Mouse (Mus musculus) intestine, embryonic 16.5 days (tissue): ENCODE results near the gene Kif5a. TPM values are rescaled to one million over a fixed set of nuclear protein-coding genes. Genes with fewer than 3 reads are reported as not detected.

Experiments used
- ATAC-seq: fragments of 200-750 bp; cut with Nextera tagmentation; 2 replicates; pipeline ENCODE4 v1.8.0; 2017; ENCODE audit warnings: moderate TSS enrichment, moderate library complexity
- H3K27ac ChIP-seq: fragments of 300-500 bp; sonication (generic); 2 replicates; pipeline ENCODE4 v1.5.1; 2014; ENCODE audit warnings: mild to moderate bottlenecking, low read length
- H3K27me3 ChIP-seq: fragments of 300-500 bp; sonication (generic); replicated peaks from 2 replicates; pipeline ENCODE4 v1.6.1; 2014; ENCODE audit warnings: low read length, control low read depth, mixed read lengths; ENCODE audit not compliant: control insufficient read depth, insufficient read depth
- H3K36me3 ChIP-seq: fragments of 300-500 bp; sonication (generic); 2 replicates; pipeline ENCODE4 v1.6.1; 2014; ENCODE audit warnings: low read length, control low read depth; ENCODE audit not compliant: control insufficient read depth, insufficient read depth
- H3K4me1 ChIP-seq: fragments of 300-500 bp; sonication (generic); 2 replicates; pipeline ENCODE4 v1.6.1; 2014; ENCODE audit warnings: low read length, control low read depth, mixed read lengths; ENCODE audit not compliant: control insufficient read depth, insufficient read depth
- H3K4me2 ChIP-seq: fragments of 300-500 bp; sonication (generic); 2 replicates; pipeline ENCODE4 v1.6.1; 2014; ENCODE audit warnings: low read depth, low read length, control low read depth
- H3K4me3 ChIP-seq: fragments of 300-500 bp; sonication (generic); 2 replicates; pipeline ENCODE4 v1.5.1; 2014; ENCODE audit warnings: mild to moderate bottlenecking, low read length
- H3K9ac ChIP-seq: fragments of 300-500 bp; sonication (generic); 2 replicates; pipeline ENCODE4 v1.6.1; 2014; ENCODE audit warnings: low read depth, low read length
- H3K9me3 ChIP-seq: fragments of 300-500 bp; sonication (generic); 2 replicates; pipeline ENCODE4 v1.6.1; 2016; ENCODE audit warnings: low read length, control low read depth; ENCODE audit not compliant: control insufficient read depth
- WGBS: fragments of 180-500 bp; shearing (Covaris S2); extraction: QIAGEN DNeasy Blood & Tissue Kit; methylation state at CpG from one replicate; pipeline ENCODE4 v1.1.7; 2014; 5-methylcytosine and 5-hydroxymethylcytosine counted together
- polyA plus RNA-seq: library from polyadenylated mRNA; unstranded; fragments of >200 nt; fragmentation: Nextera tagmentation; extraction: Ambion mirVana; gene quantifications from 2 replicates; pipeline ENCODE4 v1.2.1, GENCODE M21; 2015

Gene Kif5a
- polyA plus RNA-seq, 1 experiment from 2014 or later: 5.2 TPM

DNA sequence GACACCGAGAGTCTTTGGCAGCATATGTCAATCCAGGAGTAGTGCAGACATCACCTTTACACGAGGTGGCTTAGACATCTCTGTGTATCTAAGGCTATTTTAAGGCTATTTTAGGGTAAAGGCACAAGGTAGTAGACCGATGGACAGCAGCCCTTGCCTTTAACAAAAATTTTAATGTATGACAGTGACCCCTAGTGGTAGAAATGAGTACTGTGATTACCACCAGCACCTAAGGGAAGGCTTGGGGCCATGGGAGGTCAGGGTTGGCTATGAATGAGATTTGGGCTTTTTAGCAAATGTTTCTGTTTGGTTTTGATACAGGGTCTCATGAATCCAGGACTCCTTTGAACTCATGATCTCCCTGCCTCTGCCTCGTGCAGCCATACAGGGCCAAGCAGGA is 34.3 kb downstream of the Kif5a start:
- ATAC-seq: peak; percentile 57; the same call in 1 of the 2 replicates
- WGBS: 21% methylated on average over 4 of the region's 4 CpGs
- H3K36me3 ChIP-seq: no peaks in the 10 kb centered on the region
- H3K4me3 ChIP-seq: no peak overlapping the region
- H3K4me1 ChIP-seq: no peaks in the 10 kb centered on the region
- 0 out of 2 replicates have a peak, but pooled peaks cover 2% of the 10 kb centered on the region for H3K27me3 ChIP-seq
- no peak overlapping the region for H3K27ac ChIP-seq
- H3K9me3 ChIP-seq: no peaks in the 10 kb centered on the region
- H3K9ac ChIP-seq: no peak overlapping the region
- no peak overlapping the region for H3K4me2 ChIP-seq

DNA sequence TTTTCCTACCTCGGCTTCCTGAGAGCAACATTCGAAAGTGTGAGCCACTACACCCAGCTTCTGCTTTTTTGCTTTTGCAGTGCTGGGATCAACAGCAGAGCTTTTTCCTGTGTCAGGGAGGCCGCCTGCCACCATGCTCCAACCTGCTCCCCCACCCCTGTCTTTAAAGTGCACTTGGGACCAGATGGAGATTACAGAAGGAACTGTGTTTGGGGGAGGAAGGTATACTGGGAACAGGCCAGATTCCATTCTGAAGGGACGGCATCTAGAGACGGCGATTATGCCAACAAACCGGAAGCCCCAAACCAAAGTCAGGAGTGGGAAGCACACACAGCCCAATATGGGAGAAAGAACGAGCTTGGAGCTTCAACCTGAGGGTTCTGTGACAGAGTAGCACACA is 36.0 kb downstream of the Kif5a start:
- no peak for ATAC-seq
- Histone ChIP-seq H3K4me1 (no peaks in the 10 kb centered on the region), H3K9me3 (no peaks in the 10 kb centered on the region), H3K36me3 (no peaks in the 10 kb centered on the region), H3K27ac (no peak overlapping the region), H3K27me3 (0 out of 2 replicates have a peak, but pooled peaks cover 2% of the 10 kb centered on the region), H3K4me2 (no peak overlapping the region), H3K9ac (no peak overlapping the region), H3K4me3 (no peak overlapping the region)
- 85% methylated on average over 8 of the region's 8 CpGs for WGBS

DNA sequence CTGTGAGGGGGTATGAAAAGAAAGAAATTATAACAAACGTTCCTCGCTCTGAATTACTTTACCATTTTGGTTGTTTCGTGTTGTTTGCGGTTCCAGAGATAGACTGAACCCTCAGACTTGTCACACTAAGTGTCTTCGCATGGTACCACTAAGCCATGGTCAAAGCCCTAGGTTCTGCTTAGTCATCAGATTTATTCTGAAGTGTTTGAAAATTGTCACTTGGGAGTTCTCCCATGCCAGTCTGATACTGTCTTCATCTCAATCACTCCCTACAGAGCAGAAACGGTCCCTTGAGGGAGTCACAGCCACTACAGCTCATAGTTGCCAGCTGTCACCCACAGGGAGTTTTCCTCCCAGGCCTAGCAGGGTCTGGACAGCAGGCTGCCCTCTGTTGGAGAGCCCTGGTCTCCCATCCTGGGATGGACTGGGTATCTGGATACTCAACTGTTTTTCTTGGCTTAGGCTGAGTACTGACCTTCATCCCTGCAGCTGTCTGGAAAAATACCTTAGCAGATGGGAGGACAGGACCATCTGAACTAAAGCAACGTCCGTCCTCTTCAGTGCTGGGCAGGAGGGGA is 36.7 kb downstream of the Kif5a start:
- no peak for ATAC-seq
- WGBS: 70% methylated on average over 8 of the region's 8 CpGs
- no peak overlapping the region for H3K4me2 ChIP-seq
- H3K9ac ChIP-seq: no peak overlapping the region
- H3K27me3 ChIP-seq: 0 out of 2 replicates have a peak, but pooled peaks cover 2% of the 10 kb centered on the region
- H3K27ac ChIP-seq: no peak overlapping the region
- no peaks in the 10 kb centered on the region for H3K36me3 ChIP-seq
- no peaks in the 10 kb centered on the region for H3K4me1 ChIP-seq
- H3K4me3 ChIP-seq: no peak overlapping the region
- no peaks in the 10 kb centered on the region for H3K9me3 ChIP-seq

DNA sequence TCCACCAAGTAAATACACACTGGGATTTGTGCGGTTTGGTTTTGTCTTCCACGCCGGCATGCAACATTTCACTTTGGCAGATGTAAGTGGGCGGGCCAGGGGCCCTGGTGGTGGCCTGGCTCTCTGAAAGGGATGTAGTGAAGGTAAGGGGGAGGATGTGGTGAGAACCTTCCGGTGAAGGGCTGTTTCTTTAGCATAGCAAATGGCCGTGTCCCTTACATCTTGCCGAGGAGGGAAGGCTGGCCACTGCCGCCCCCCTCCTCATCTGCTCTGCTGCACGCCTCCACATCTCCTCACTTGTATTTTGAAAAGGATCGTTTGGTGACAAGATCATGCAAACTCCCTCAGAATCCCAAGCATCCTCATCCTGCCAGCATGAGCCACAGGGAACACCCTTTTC is 37.4 kb downstream of the Kif5a start:
- Histone ChIP-seq H3K27me3 (0 out of 2 replicates have a peak, but pooled peaks cover 2% of the 10 kb centered on the region), H3K4me1 (no peaks in the 10 kb centered on the region), H3K4me2 (no peak overlapping the region), H3K9me3 (no peaks in the 10 kb centered on the region), H3K4me3 (no peak overlapping the region), H3K27ac (no peak overlapping the region), H3K36me3 (no peaks in the 10 kb centered on the region), H3K9ac (no peak overlapping the region)
- no peak for ATAC-seq
- WGBS: 30% methylated on average over 10 of the region's 10 CpGs

DNA sequence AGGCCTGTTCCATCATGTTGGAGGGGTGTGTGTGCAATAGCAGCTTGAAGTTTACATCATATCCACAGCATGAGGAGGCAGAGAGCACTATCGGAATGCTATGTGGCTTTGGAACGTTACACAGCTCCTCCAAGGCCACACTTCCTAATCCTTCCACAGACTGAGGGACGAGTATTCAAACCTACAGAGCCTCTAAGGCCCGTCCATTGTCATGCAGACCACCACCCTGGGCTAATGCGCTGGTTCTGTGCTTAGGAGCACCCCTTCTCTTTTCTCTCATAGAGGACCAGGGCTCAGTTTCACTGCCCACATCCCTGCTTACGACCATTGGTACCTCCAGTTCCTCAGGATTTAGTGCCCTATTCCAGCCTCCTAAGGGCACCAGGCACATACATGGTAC is 37.9 kb downstream of the Kif5a start:
- Histone ChIP-seq H3K27ac (no peak overlapping the region), H3K4me1 (no peaks in the 10 kb centered on the region), H3K9ac (no peak overlapping the region), H3K27me3 (0 out of 2 replicates have a peak, but pooled peaks cover 2% of the 10 kb centered on the region), H3K4me2 (no peak overlapping the region), H3K36me3 (no peaks in the 10 kb centered on the region), H3K9me3 (0 out of 2 replicates have a peak, but pooled peaks cover 2% of the 10 kb centered on the region), H3K4me3 (no peak overlapping the region)
- no peak for ATAC-seq
- WGBS: 53% methylated on average over 6 of the region's 6 CpGs

DNA sequence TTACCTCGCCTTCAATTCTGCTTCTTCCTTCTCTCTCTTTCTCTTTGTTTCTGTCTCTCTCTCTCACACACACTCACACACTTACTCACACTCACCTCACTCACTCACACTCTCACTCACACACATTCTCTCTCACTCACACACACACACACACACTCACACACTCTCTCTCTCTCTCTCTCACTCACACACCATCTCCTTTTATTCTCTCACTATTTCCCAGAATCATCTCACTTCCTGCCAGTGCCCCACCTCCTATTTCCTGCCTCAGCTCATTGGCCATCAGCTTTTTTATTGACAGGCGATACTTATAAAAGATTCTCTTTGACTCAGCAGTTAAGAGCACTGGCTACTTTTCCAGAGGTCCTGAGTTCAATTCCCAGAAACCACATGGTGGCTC is 44.8 kb downstream of the Kif5a start:
- WGBS: 86% methylated on average over 2 of the region's 2 CpGs
- no peak for ATAC-seq

DNA sequence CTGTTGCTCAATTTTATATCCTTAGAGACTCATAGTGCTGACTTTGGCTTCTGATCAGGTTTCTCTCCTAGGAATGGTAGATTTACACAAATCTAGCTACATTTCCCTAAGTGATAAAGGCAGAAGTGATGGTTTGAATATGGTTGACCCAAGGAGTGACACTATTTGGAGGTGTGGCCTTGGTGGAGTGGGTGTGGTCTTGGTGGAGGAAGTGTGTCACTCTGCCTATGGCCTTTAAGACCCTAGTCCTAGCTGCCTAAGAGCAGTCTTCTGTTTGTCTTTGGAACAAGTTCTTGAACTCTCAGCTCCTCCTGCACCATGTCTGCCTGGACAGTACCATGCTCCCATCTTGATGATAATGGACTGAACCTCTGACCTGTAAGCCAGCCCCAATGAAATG is 46.0 kb downstream of the Kif5a start:
- no peak for ATAC-seq
- Histone ChIP-seq H3K27ac (no peak overlapping the region), H3K9me3 (0 out of 2 replicates have a peak, but pooled peaks cover 3% of the 10 kb centered on the region), H3K27me3 (no peaks in the 10 kb centered on the region), H3K36me3 (no peaks in the 10 kb centered on the region), H3K4me2 (no peak overlapping the region), H3K4me3 (no peak overlapping the region), H3K4me1 (peaks cover 3% of the 10 kb centered on the region; the same call in 1 of the 2 replicates), H3K9ac (no peak overlapping the region)

More for the DNA sequence above, 44.8 kb downstream of the Kif5a start:
- no peak overlapping the region for H3K4me3 ChIP-seq
- H3K4me1 ChIP-seq: peaks cover 3% of the 10 kb centered on the region; the same call in 1 of the 2 replicates
- H3K27ac ChIP-seq: no peak overlapping the region
- H3K27me3 ChIP-seq: no peaks in the 10 kb centered on the region
- H3K36me3 ChIP-seq: no peaks in the 10 kb centered on the region
- no peak overlapping the region for H3K9ac ChIP-seq
- 0 out of 2 replicates have a peak, but pooled peaks cover 3% of the 10 kb centered on the region for H3K9me3 ChIP-seq
- no peak overlapping the region for H3K4me2 ChIP-seq

DNA sequence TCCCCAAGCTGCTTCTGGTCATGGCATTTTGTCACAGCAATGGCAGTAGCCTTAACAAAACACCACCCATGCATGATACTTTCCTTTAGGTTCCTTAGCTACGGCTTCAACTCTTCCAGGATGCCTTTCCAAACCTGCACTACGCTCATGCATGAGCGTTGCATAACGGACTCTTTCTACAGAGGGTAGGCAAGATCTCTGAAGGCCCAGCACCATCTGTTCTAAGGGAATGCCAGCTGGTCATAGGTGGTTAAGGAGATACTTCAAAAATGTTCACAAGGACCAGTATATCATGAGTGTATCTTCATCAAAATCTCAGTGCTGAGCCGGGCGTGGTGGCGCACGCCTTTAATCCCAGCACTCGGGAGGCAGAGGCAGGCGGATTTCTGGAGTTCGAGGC is 46.7 kb downstream of the Kif5a start:
- H3K9me3 ChIP-seq: 0 out of 2 replicates have a peak, but pooled peaks cover 3% of the 10 kb centered on the region
- no peak overlapping the region for H3K4me3 ChIP-seq
- H3K27ac ChIP-seq: no peak overlapping the region
- H3K4me1 ChIP-seq: peaks cover 3% of the 10 kb centered on the region; the same call in 1 of the 2 replicates
- no peaks in the 10 kb centered on the region for H3K36me3 ChIP-seq
- no peaks in the 10 kb centered on the region for H3K27me3 ChIP-seq
- 94% methylated on average over 11 of the region's 11 CpGs for WGBS
- no peak for ATAC-seq
- no peak overlapping the region for H3K4me2 ChIP-seq
- no peak overlapping the region for H3K9ac ChIP-seq

DNA sequence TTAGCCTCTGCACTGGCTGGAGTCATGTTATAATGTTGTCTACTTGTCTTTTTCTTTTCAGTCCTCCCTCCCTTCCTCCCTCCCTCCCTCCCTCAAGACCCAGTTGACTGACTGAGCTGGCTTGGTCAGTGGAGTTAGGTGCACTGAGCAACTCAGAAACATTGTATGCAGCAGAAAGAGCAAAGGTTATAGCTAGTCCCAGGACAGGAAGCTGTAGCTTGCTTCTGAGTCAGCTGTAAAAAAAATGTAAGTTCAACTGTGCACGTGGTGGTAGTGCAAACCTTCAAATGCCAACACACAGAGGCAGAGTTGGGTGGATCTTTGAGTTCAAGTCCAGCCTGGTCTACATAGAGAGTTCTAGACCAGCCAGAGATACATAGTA is 48.7 kb downstream of the Kif5a start:
- WGBS: 20% methylated on average over 1 of the region's 1 CpGs

More for the DNA sequence above, 48.7 kb downstream of the Kif5a start:
- Histone ChIP-seq H3K4me1 (peaks cover 13% of the 10 kb centered on the region; the same call in 1 of the 2 replicates), H3K36me3 (no peaks in the 10 kb centered on the region), H3K27ac (no peak overlapping the region), H3K4me2 (no peak overlapping the region), H3K27me3 (no peaks in the 10 kb centered on the region), H3K4me3 (no peak overlapping the region), H3K9ac (no peak overlapping the region), H3K9me3 (no peaks in the 10 kb centered on the region)
- no peak for ATAC-seq
